Comparison of ENCODE assay signal across 10 mouse cellular contexts in the genomic region with DNA sequence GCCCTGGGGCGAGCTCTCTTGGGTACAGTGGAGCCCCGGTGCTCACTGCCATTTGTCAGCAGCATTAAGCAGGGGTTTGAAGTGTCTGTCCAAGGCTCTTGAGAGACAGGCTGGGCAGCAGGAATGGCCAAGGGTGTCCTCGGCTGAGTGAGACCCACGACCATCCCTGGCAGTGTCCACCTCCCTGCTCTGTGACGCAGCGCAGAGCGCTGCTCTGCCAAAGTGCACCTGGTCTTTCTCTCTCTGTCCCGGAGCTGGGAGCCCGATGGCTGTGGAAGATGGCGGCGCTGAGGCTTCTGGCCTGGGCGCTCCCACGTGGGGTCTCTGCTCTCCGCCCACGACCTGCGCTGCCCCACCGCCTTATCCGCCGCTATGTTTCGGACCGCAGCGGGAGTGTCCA. TPM values are rescaled to one million over a fixed set of nuclear protein-coding genes. Genes with fewer than 3 reads are reported as not detected.
DNase-seq lines count a peak whose midpoint lies in the region; ATAC-seq and TF ChIP-seq lines count a peak whose summit lies in the region.
"Had no signal": no experiment of that assay in that cellular context is flagged by ENCODE, and none has a peak within 500 bp of the region (broad histone marks: within the 10 kb centered on the region; RNA-seq: fewer than 3 reads in every experiment).

A gene (plus strand): TSS at position 256 of the 400 bp plus-strand sequence.

- WGBS in embryonic facial prominence, embryonic 12.5 days, result 15% methylated on average over 22 of the region's 22 CpGs
- WGBS in intestine, embryonic 15.5 days, result 11% methylated on average over 22 of the region's 22 CpGs
- 14% methylated on average over 22 of the region's 22 CpGs for WGBS in neural tube, embryonic 14.5 days

- H3K27me3 ChIP-seq in embryonic facial prominence, embryonic 12.5 days, result peaks cover 21% of the 10 kb centered on the region
- peaks cover 9% of the 10 kb centered on the region for H3K27me3 ChIP-seq in intestine, embryonic 15.5 days (replicated peaks)
- no peaks in the 10 kb centered on the region for H3K27me3 ChIP-seq in neural tube, embryonic 14.5 days (ENCODE audit: control insufficient read depth, insufficient read depth, low read length)

- H3K9ac ChIP-seq in embryonic facial prominence, embryonic 12.5 days, result 0 out of 2 replicates have a peak within 1 kb of the TSS, but pooled peaks have one; percentile 39
- no peak within 1 kb of the TSS for H3K9ac ChIP-seq in intestine, embryonic 15.5 days
- peak within 1 kb of the TSS; percentile 39 for H3K9ac ChIP-seq in neural tube, embryonic 14.5 days (replicated peaks; ENCODE audit: low read depth, low read length)

- H3K36me3 ChIP-seq in embryonic facial prominence, embryonic 12.5 days, result no peaks in the 10 kb centered on the region
- no peaks in the 10 kb centered on the region for H3K36me3 ChIP-seq in intestine, embryonic 15.5 days
- H3K36me3 ChIP-seq in neural tube, embryonic 14.5 days (ENCODE audit: control insufficient read depth, insufficient read depth, low read length), result no peaks in the 10 kb centered on the region

- H3K4me2 ChIP-seq in embryonic facial prominence, embryonic 12.5 days (replicated peaks), result peak within 1 kb of the TSS; percentile 57
- H3K4me2 ChIP-seq in intestine, embryonic 15.5 days (replicated peaks), result peak within 1 kb of the TSS; percentile 70
- peak within 1 kb of the TSS; percentile 51 for H3K4me2 ChIP-seq in neural tube, embryonic 14.5 days (ENCODE audit: low read depth, low read length)

- H3K9me3 ChIP-seq in embryonic facial prominence, embryonic 12.5 days, result no peaks in the 10 kb centered on the region
- no peaks in the 10 kb centered on the region for H3K9me3 ChIP-seq in intestine, embryonic 15.5 days
- H3K9me3 ChIP-seq in neural tube, embryonic 14.5 days (ENCODE audit: control insufficient read depth, low read length), result no peaks in the 10 kb centered on the region

- H3K4me1 ChIP-seq in embryonic facial prominence, embryonic 12.5 days, result no peaks in the 10 kb centered on the region
- H3K4me1 ChIP-seq in intestine, embryonic 15.5 days (replicated peaks), result no peaks in the 10 kb centered on the region
- H3K4me1 ChIP-seq in neural tube, embryonic 14.5 days (ENCODE audit: control insufficient read depth, insufficient read depth, low read length), result no peaks in the 10 kb centered on the region

- no peak for ATAC-seq in embryonic facial prominence, embryonic 12.5 days (ENCODE audit: insufficient number of reproducible peaks, insufficient read depth, low FRiP score, low TSS enrichment)
- peak; percentile 22; the same call in 1 of the 2 replicates for ATAC-seq in intestine, embryonic 15.5 days
- ATAC-seq in neural tube, embryonic 14.5 days (ENCODE audit: low read depth), result peak; percentile 28

- no peak for DNase-seq in layer of hippocampus, adult 2 months (ENCODE audit: low spot score in 2 of 2)
- DNase-seq in layer of hippocampus, adult 18-20 months (ENCODE audit: low spot score in 2 of 2), result no peak
- DNase-seq in adipocyte (ENCODE audit: low spot score), result no peak
- no peak for DNase-seq in ovary, postnatal 14 days (ENCODE audit: low spot score)
- no peak for DNase-seq in natural killer cell, adult 2 months (ENCODE audit: low spot score in 2 of 2)
- DNase-seq: cerebellum, adult 11-12 months had no signal

- H3K27ac ChIP-seq in layer of hippocampus, adult 2 months, result no peak within 1 kb of the TSS
- H3K27ac ChIP-seq in embryonic facial prominence, embryonic 12.5 days, result no peak within 1 kb of the TSS
- no peak within 1 kb of the TSS for H3K27ac ChIP-seq in intestine, embryonic 15.5 days
- H3K27ac ChIP-seq in neural tube, embryonic 14.5 days (ENCODE audit: low read depth, low read length), result no peak within 1 kb of the TSS

- H3K4me3 ChIP-seq in layer of hippocampus, adult 2 months, result peak within 1 kb of the TSS; percentile 36
- peak within 1 kb of the TSS; percentile 36 for H3K4me3 ChIP-seq in embryonic facial prominence, embryonic 12.5 days
- H3K4me3 ChIP-seq in intestine, embryonic 15.5 days (replicated peaks), result peak within 1 kb of the TSS; percentile 33
- H3K4me3 ChIP-seq in neural tube, embryonic 14.5 days (ENCODE audit: low read depth, low read length), result peak within 1 kb of the TSS; percentile 31

- TF ChIP-seq CTCF in layer of hippocampus, adult 2 months (conservative IDR thresholded peaks at IDR 0.05), result no peak

RNA-seq across cellular contexts. Expression of the gene that starts here (rescaled TPM):
- not detected for total RNA-seq in layer of hippocampus, adult 2 months (2021)
- total RNA-seq in layer of hippocampus, adult 18-20 months (2021), result not detected
- 0.15 and 0.31 TPM in 2 replicates for polyA plus RNA-seq in embryonic facial prominence, embryonic 12.5 days (2016; fragmentation: Nextera tagmentation; extraction: Ambion mirVana)
- polyA plus RNA-seq in intestine, embryonic 15.5 days (2015; fragmentation: Nextera tagmentation; extraction: Ambion mirVana), result 0.11 TPM in 1 of 2 replicates, not detected in the other
- polyA plus RNA-seq in neural tube, embryonic 14.5 days (2014; fragmentation: Nextera tagmentation; extraction: Ambion mirVana), result 0.33 and 0.67 TPM in 2 replicates
- total RNA-seq: neutrophil, adult 5-6 weeks had no signal

Comparison
In these comparisons a context has a peak if more than half of its experiments do, and no peak if none do; other contexts are left out.
1. Peak in ATAC-seq, H3K4me3 ChIP-seq and H3K4me2 ChIP-seq in intestine, embryonic 15.5 days; RNA of the gene not detected or under 1 TPM.
2. Peak in ATAC-seq, H3K4me3 ChIP-seq, H3K9ac ChIP-seq and H3K4me2 ChIP-seq in neural tube, embryonic 14.5 days; RNA of the gene not detected or under 1 TPM.